Mouse (Mus musculus) MEL (cell line): ENCODE results near the gene Chd6. TPM values are rescaled to one million over a fixed set of nuclear protein-coding genes. Genes with fewer than 3 reads are reported as not detected.

Source experiments
- DNase-seq: peaks from one replicate; pipeline ENCODE4 v3.0.0; 2011; ENCODE audit warnings: low read depth, low spot score
- H3K27ac ChIP-seq: 2 replicates; pipeline ENCODE4 v1.5.1; 2012; ENCODE audit warnings: low read depth, mild to moderate bottlenecking, control low read depth, low read length, moderate library complexity; ENCODE audit not compliant: control insufficient read depth
- H3K27me3 ChIP-seq, 2 experiments: fragments of 150-350 bp in 1 of 2; sonication (generic) in 1 of 2; 2 replicates each; pipeline ENCODE4 v1.6.1; 2012; ENCODE audit warnings: low read length in 2 of 2, mild to moderate bottlenecking in 2 of 2, improper control_type of control experiment in 1 of 2, moderate library complexity in 1 of 2; ENCODE audit not compliant: insufficient read depth in 2 of 2, control insufficient read depth in 1 of 2
- H3K36me3 ChIP-seq, 2 experiments: 2 replicates each; pipeline ENCODE4 v1.6.1; 2012 to 2014; ENCODE audit warnings: low read length in 2 of 2, improper control_type of control experiment in 1 of 2, inconsistent platforms in 1 of 2, mild to moderate bottlenecking in 1 of 2; ENCODE audit not compliant: insufficient read depth in 2 of 2, control insufficient read depth in 1 of 2
- H3K4me1 ChIP-seq, 2 experiments: fragments of 150-350 bp in 1 of 2; sonication (generic) in 1 of 2; 2 replicates each; pipeline ENCODE4 v1.6.1; 2012; ENCODE audit warnings: low read length in 2 of 2, improper control_type of control experiment in 1 of 2, mild to moderate bottlenecking in 1 of 2; ENCODE audit not compliant: insufficient read depth in 2 of 2, control insufficient read depth in 1 of 2
- H3K4me3 ChIP-seq, 2 experiments: fragments of 150-350 bp in 1 of 2; sonication (generic) in 1 of 2; 2 replicates each; pipeline ENCODE4 v1.5.1; 2012; ENCODE audit warnings: low read depth in 2 of 2, low read length in 2 of 2, mild to moderate bottlenecking in 2 of 2, moderate library complexity in 2 of 2, control low read depth in 1 of 2, improper control_type of control experiment in 1 of 2; ENCODE audit not compliant: control insufficient read depth in 1 of 2, insufficient read depth in 1 of 2
- H3K79me2 ChIP-seq: 2 replicates; pipeline ENCODE4 v1.6.1; 2012; ENCODE audit warnings: mild to moderate bottlenecking, low read length, moderate library complexity; ENCODE audit not compliant: control insufficient read depth, poor library complexity, insufficient read depth
- H3K9ac ChIP-seq: 2 replicates; pipeline ENCODE4 v1.6.1; 2012; ENCODE audit warnings: low read depth, mild to moderate bottlenecking, control low read depth, low read length, moderate library complexity; ENCODE audit not compliant: control insufficient read depth, poor library complexity, severe bottlenecking
- H3K9me3 ChIP-seq: fragments of 150-350 bp; sonication (generic); replicated peaks from 2 replicates; pipeline ENCODE4 v1.6.1; 2012; ENCODE audit warnings: mild to moderate bottlenecking, low read length, improper control_type of control experiment, moderate library complexity; ENCODE audit not compliant: insufficient read depth
- CHD1 ChIP-seq: IDR thresholded peaks from 2 replicates; pipeline ENCODE4 v1.6.1; 2012; ENCODE audit warnings: low read depth, mild to moderate bottlenecking, inconsistent platforms, low read length, improper control_type of control experiment
- CTCF ChIP-seq, 3 experiments: IDR thresholded peaks in 2 of 3; conservative IDR thresholded peaks in 1 of 3; 2 replicates each; pipeline ENCODE4 v1.5.1; 2011 to 2012; ENCODE audit warnings: low read length in 3 of 3, low read depth in 2 of 3, mild to moderate bottlenecking in 2 of 3, improper control_type of control experiment in 1 of 3, inconsistent platforms in 1 of 3, mixed read lengths in 1 of 3, moderate library complexity in 1 of 3; ENCODE audit not compliant: control insufficient read depth in 1 of 3, insufficient read depth in 1 of 3, poor library complexity in 1 of 3, severe bottlenecking in 1 of 3
- E2F4 ChIP-seq: IDR thresholded peaks from 2 replicates; pipeline ENCODE4 v1.6.1; 2011; ENCODE audit warnings: low read depth, low read length, improper control_type of control experiment, borderline replicate concordance
- MEF2A ChIP-seq: IDR thresholded peaks from 2 replicates; pipeline ENCODE4 v1.6.1; 2014; ENCODE audit warnings: low read depth, mild to moderate bottlenecking, inconsistent platforms, low read length, improper control_type of control experiment; ENCODE audit not compliant: poor library complexity, insufficient replicate concordance, severe bottlenecking; ENCODE audit errors: extremely low read depth
- MXI1 ChIP-seq: IDR thresholded peaks from 2 replicates; pipeline ENCODE4 v1.6.1; 2011; ENCODE audit warnings: mild to moderate bottlenecking, low read depth, low read length, improper control_type of control experiment
- POLR2AphosphoS5 ChIP-seq: IDR thresholded peaks from 2 replicates; pipeline ENCODE4 v1.6.1; 2012; ENCODE audit warnings: low read depth, borderline replicate concordance, mild to moderate bottlenecking, inconsistent platforms, low read length, moderate library complexity, mixed read lengths
- SMC3 ChIP-seq: IDR thresholded peaks from 2 replicates; pipeline ENCODE4 v1.6.1; 2011; ENCODE audit warnings: low read depth, low read length, improper control_type of control experiment
- TBP ChIP-seq: IDR thresholded peaks from 2 replicates; pipeline ENCODE4 v1.8.0; 2011; ENCODE audit warnings: low read depth, low read length, improper control_type of control experiment
- USF2 ChIP-seq, 2 experiments: IDR thresholded peaks; 2 replicates each; pipeline ENCODE4 v1.6.1; 2011 to 2012; ENCODE audit warnings: improper control_type of control experiment in 2 of 2, low read length in 2 of 2, borderline replicate concordance in 1 of 2, inconsistent platforms in 1 of 2, low read depth in 1 of 2, mild to moderate bottlenecking in 1 of 2; ENCODE audit not compliant: insufficient read depth in 1 of 2
- ZNF384 ChIP-seq: IDR thresholded peaks from 2 replicates; pipeline ENCODE4 v1.6.1; 2012; ENCODE audit warnings: low read depth, mild to moderate bottlenecking, inconsistent platforms, low read length, improper control_type of control experiment
- polyA plus RNA-seq, 2 experiments: library from polyadenylated mRNA; stranded (reverse) in 1 of 2; unstranded in 1 of 2; fragments of >175 nt in 1 of 2; fragments of >200 nt in 1 of 2; gene quantifications; 2 replicates each; pipeline versions ENCODE4 v1.2.1 to v1.2.4; 2012; ENCODE audit warnings: low replicate concordance in 2 of 2, low read depth in 1 of 2; ENCODE audit not compliant: insufficient read length in 2 of 2, insufficient read depth in 1 of 2, missing spikeins in 1 of 2
- total RNA-seq: library from RNA; depleted of rRNA; stranded (reverse); fragments of 300-350 nt; gene quantifications from 2 replicates; pipeline ENCODE4 v1.2.3, GENCODE M21; 2012

The Chd6 gene
- total and polyA plus RNA-seq, 3 experiments: 9.7 to 200 (median 15.4) TPM

DNA sequence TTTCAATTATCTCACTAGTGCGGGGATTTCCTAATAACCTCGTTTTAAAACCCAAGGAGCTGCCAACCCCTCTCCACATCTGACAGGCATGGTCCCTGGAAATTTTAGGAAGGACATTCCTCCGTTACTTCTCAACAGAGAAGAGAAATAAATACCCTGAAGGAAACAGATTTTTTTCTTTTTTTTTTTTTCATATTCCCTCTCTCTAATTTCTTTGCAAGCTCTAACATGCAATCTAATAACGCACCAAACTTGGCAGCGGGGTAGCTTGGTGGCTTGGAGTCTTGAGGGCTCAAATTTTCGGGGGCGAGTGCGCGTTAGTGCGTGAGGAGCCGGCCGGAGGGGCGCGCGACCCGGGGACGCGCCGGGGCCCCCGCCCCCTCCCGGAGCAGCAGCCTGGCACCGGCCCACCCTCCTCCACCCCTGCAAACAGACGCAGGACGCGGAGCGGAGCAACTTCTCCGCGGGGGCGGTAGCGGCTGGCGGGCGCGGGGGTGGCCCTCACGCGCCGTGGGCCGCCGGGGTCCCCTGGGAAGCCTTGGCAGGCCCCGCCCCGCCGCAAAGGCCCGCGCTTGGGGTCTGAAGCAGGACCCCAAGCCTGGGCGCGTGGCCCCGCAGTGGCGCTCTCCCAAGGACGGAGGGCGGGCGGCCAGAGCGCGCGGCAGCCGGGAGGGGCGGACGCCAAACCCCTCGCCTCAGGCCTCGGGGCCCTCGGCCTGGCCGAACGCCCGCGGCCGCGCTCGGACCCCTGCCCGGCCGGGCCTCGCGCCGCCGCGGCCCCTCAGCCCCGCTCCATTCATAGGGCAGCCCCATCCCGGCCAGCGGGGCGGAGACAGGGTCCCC lies 569 bp downstream of the Chd6 start:
- peak overlapping the region; percentile 94 for H3K27ac ChIP-seq
- H3K79me2 ChIP-seq: peaks cover 28% of the 10 kb centered on the region
- peak overlapping the region; percentile 96 for H3K9ac ChIP-seq
- DNase-seq: peak; percentile 54
- no peaks in the 10 kb centered on the region for H3K9me3 ChIP-seq
- no peak for TF ChIP-seq TBP
- no peak for TF ChIP-seq POLR2AphosphoS5
- no peak for TF ChIP-seq USF2 (IDR thresholded peaks at IDR 0.05; ENCODE audit: borderline replicate concordance in 1 of 2, insufficient read depth in 1 of 2, low read depth in 1 of 2, low read length in 2 of 2)
- no peak for TF ChIP-seq SMC3
- TF ChIP-seq MEF2A: no peak
- TF ChIP-seq MXI1: peak; percentile 57
- TF ChIP-seq ZNF384: peak; percentile 32; the same call in 1 of the 2 replicates
- TF ChIP-seq CTCF (IDR thresholded peaks at IDR 0.05 in 2 of 3, conservative IDR thresholded peaks at IDR 0.05 in 1 of 3; ENCODE audit: control insufficient read depth in 1 of 3, insufficient read depth in 1 of 3, low read depth in 2 of 3, low read length in 3 of 3, poor library complexity in 1 of 3, severe bottlenecking in 1 of 3): no peak
- peaks cover 0 to 12% of the 10 kb centered on the region in 2 experiments; a peak in 2 of 4 replicates for H3K36me3 ChIP-seq
- no peaks in the 10 kb centered on the region; a peak in 1 of 4 replicates for H3K27me3 ChIP-seq
- H3K4me3 ChIP-seq: peak overlapping the region; percentile 87 to 95
- peaks cover 6 to 9% of the 10 kb centered on the region in 2 experiments for H3K4me1 ChIP-seq

DNA sequence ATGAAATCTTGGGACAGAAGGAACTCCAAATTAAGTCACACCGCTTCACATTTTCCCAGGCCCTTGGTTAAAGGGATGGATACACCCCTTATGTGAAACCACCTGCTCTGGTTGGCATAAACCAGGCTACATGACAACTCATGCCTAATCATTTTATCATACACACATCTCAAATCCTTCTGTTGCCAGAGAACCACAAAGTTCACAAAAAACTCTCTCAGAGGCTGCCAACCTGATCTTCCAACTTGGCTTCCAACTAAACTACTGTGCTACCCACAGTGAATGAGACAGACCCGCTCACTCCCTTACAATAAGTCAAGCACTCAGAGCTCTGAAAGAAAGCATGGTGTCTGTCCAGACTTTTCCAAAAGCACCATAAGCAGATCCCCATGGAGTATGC lies 1.6 kb downstream of the Chd6 start:
- Histone ChIP-seq H3K79me2 (peaks cover 32% of the 10 kb centered on the region), H3K9me3 (no peaks in the 10 kb centered on the region), H3K4me3 (peak overlapping the region in 1 of 2 experiments; percentile 95; a peak in 2 of 4 replicates), H3K36me3 (peaks cover 0 to 12% of the 10 kb centered on the region in 2 experiments; a peak in 2 of 4 replicates), H3K4me1 (peaks cover 8 to 9% of the 10 kb centered on the region in 2 experiments), H3K27ac (no peak overlapping the region), H3K9ac (no peak overlapping the region), H3K27me3 (no peaks in the 10 kb centered on the region; a peak in 1 of 4 replicates)
- TF ChIP-seq CHD1 (no peak), MXI1 (0 out of 2 replicates have a peak, but pooled peaks have one; percentile 12)
- DNase-seq: peak; percentile 17

DNA sequence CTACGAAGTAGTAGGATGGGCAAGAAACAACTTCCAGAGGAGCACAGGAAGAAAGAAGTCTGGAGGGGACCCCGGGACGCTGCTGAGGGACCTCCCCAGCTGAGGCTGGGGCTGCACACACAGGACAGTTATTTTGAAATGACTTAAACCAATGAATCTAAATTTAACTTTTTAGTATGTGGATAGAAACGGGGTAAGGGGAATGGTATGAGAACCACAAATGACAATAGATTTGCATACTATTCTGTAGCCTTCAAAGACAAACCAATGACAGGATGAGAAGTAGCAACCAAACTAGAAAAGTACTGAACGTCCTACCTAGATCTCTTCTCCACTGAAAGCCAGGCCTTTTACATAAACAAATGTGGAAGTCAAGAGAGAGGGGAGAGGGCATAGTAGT lies 5.1 kb downstream of the Chd6 start:
- DNase-seq: no peak
- no peak overlapping the region for H3K27ac ChIP-seq
- no peaks in the 10 kb centered on the region for H3K27me3 ChIP-seq
- TF ChIP-seq MEF2A (no peak), E2F4 (no peak)
- no peak overlapping the region for H3K9ac ChIP-seq
- H3K79me2 ChIP-seq: peaks cover 48% of the 10 kb centered on the region
- peaks cover 0 to 12% of the 10 kb centered on the region in 2 experiments; a peak in 2 of 4 replicates for H3K36me3 ChIP-seq
- H3K4me1 ChIP-seq: peaks cover 7 to 8% of the 10 kb centered on the region in 2 experiments
- H3K9me3 ChIP-seq: no peaks in the 10 kb centered on the region
- H3K4me3 ChIP-seq: no peak overlapping the region
